Mouse (Mus musculus) E14TG2a.4 (cell line): ENCODE results near the gene Gbx1.

Source experiments
- CTCF ChIP-seq: conservative IDR thresholded peaks from 2 replicates; pipeline ENCODE4 v1.5.1; 2014; ENCODE audit warnings: low read length
- POU5F1 ChIP-seq: IDR thresholded peaks from 2 replicates; pipeline ENCODE4 v1.6.1; 2014; ENCODE audit warnings: low read length, borderline replicate concordance

DNA sequence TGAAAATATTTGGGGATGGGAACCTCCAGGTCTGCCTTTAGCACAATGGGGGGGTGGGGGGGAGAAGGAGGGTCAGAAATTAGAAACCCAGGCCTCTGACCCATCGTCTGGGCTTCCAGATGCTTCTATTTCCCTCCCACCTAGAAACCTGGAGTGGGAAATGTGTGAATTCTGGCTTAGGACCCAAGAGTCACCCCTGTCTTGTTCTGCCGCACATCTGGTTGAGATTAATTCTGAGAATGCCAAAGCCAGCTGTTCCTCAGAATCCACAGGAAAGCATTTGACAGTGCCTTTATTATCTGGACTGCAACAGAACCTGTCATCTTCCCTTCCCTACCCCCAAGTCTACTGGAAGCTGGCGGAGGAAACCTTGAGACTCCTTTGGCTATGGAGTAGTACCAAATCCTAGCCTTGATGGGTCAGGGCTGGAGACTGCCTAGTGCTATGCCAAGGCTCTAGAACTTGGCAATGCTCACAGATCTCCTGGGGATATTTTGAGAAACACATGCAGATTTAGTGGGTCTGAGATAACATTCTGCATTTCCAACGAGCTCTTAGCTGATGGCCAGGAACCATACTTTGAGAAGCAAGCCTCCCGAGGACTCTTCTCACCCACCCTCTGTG lies 26.7 kb upstream of the Gbx1 start:
- no peak for TF ChIP-seq CTCF
- TF ChIP-seq POU5F1 = no peak
